Mouse (Mus musculus): ENCODE results near the gene Tmem242. TPM values are rescaled to one million over a fixed set of nuclear protein-coding genes. Genes with fewer than 3 reads are reported as not detected.

The Tmem242 gene
- polyA plus RNA-seq, 2 experiments = 34.2 to 122 TPM

DNA sequence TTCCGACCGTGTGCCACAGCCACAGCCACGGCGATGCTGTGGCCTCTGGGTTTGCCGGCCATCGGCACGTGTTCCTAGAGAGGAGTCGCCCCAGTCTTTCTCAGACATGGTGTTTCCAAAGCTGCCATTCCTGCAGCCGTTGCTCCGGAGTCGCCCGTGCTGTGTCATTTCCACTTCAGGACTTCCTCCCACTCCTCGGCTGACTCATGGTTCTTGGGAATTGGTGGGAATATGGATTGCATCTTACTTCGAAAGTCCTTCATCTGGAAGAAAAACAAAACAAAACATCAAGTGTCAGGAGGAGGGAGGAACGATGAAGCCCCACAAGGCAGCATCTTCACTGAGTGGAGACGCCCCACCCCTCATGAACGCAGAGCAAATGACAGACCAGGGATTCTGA is 28.9 kb downstream of the Tmem242 start:
- Histone ChIP-seq H3K9me3 (ENCODE audit: control insufficient read depth, low read length) (no peaks in the 10 kb centered on the region), H3K4me3 (replicated peaks; ENCODE audit: low read length) (no peak overlapping the region), H3K4me2 (replicated peaks; ENCODE audit: low read depth, low read length, severe bottlenecking) (no peak overlapping the region), H3K27ac (replicated peaks; ENCODE audit: low read depth, low read length) (no peak overlapping the region), H3K27me3 (ENCODE audit: control insufficient read depth, insufficient read depth, low read length) (no peaks in the 10 kb centered on the region), H3K4me1 (ENCODE audit: control insufficient read depth, insufficient read depth, low read length) (no peaks in the 10 kb centered on the region), H3K9ac (ENCODE audit: low read depth, low read length, severe bottlenecking) (no peak overlapping the region), H3K36me3 (ENCODE audit: control insufficient read depth, insufficient read depth, low read length) (peaks cover 14% of the 10 kb centered on the region)
- WGBS = 92% methylated on average over 17 of the region's 17 CpGs
- TF ChIP-seq POLR2A (IDR thresholded peaks at IDR 0.05; ENCODE audit: borderline replicate concordance, extremely low read depth, insufficient read depth, insufficient read length) = no peak
- DNase-seq (ENCODE audit: low spot score) = no peak
- no peak for ATAC-seq (ENCODE audit: low FRiP score, low read depth)

DNA sequence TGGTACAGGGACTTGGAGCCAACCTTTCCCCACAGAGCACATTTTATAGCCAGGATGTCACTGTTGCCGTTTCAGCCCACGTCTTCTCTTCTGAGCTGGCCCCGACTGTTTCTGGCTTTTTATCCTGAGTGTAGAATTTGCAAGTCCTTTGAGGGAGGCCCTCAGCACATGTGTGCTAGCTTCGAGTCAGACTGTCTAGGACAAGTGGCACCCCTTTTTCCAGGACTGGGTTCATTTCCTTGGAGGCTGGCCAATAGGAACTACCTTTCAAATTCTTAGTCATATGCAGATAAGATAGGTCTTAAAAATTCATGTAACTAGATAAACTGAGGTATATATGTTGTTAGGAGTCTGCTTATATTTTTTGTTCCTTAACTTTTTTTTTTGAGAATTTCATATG is 29.7 kb downstream of the Tmem242 start:
- Histone ChIP-seq H3K4me1 (ENCODE audit: control insufficient read depth, insufficient read depth, low read length) (no peaks in the 10 kb centered on the region; the same call in 1 of the 2 replicates), H3K4me3 (replicated peaks; ENCODE audit: low read length) (no peak overlapping the region), H3K4me2 (replicated peaks; ENCODE audit: low read depth, low read length, severe bottlenecking) (no peak overlapping the region), H3K27me3 (ENCODE audit: control insufficient read depth, insufficient read depth, low read length) (0 out of 2 replicates have a peak, but pooled peaks cover 3% of the 10 kb centered on the region), H3K27ac (replicated peaks; ENCODE audit: low read depth, low read length) (no peak overlapping the region), H3K36me3 (ENCODE audit: control insufficient read depth, insufficient read depth, low read length) (peaks cover 14% of the 10 kb centered on the region), H3K9me3 (ENCODE audit: control insufficient read depth, low read length) (no peaks in the 10 kb centered on the region), H3K9ac (ENCODE audit: low read depth, low read length, severe bottlenecking) (no peak overlapping the region)
- ATAC-seq (ENCODE audit: low FRiP score, low read depth) (no peak), DNase-seq (ENCODE audit: low spot score) (no peak)
- 76% methylated on average over 4 of the region's 4 CpGs for WGBS
- no peak for TF ChIP-seq POLR2A (IDR thresholded peaks at IDR 0.05; ENCODE audit: borderline replicate concordance, extremely low read depth, insufficient read depth, insufficient read length)

DNA sequence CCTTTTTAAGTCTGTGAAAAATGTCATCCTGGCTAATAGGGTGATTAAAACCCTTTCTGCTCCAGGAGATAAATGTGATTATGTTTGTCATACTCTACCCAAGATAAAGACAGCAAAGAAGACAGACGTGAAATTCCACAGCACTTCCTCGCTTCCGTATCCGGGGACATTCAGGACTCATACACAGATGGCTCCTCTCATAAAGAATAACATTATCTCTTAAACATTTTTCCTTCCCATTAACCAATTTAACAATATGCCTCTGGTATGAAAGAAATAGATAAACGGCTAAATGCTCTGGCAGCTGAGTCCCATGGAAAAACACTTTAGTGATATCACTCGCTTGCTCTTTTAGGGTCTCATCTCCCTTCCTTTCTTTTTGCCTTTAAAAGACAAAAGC is 33.0 kb downstream of the Tmem242 start:
- 0 out of 2 replicates have a peak, but pooled peaks cover 6% of the 10 kb centered on the region for H3K27me3 ChIP-seq (ENCODE audit: control insufficient read depth, insufficient read depth, low read length)
- H3K36me3 ChIP-seq (ENCODE audit: control insufficient read depth, insufficient read depth, low read length) = peaks cover 14% of the 10 kb centered on the region
- no peak for TF ChIP-seq POLR2A (IDR thresholded peaks at IDR 0.05; ENCODE audit: borderline replicate concordance, extremely low read depth, insufficient read depth, insufficient read length)
- ATAC-seq (ENCODE audit: low FRiP score, low read depth) (no peak), DNase-seq (ENCODE audit: low spot score) (no peak)
- WGBS = 77% methylated on average over 6 of the region's 6 CpGs
- no peak overlapping the region for H3K9ac ChIP-seq (ENCODE audit: low read depth, low read length, severe bottlenecking)
- no peaks in the 10 kb centered on the region for H3K9me3 ChIP-seq (ENCODE audit: control insufficient read depth, low read length)
- H3K4me2 ChIP-seq (replicated peaks; ENCODE audit: low read depth, low read length, severe bottlenecking) = no peak overlapping the region
- H3K4me3 ChIP-seq (replicated peaks; ENCODE audit: low read length) = no peak overlapping the region
- H3K27ac ChIP-seq (replicated peaks; ENCODE audit: low read depth, low read length) = no peak overlapping the region
- peaks cover 13% of the 10 kb centered on the region; the same call in 1 of the 2 replicates for H3K4me1 ChIP-seq (ENCODE audit: control insufficient read depth, insufficient read depth, low read length)

DNA sequence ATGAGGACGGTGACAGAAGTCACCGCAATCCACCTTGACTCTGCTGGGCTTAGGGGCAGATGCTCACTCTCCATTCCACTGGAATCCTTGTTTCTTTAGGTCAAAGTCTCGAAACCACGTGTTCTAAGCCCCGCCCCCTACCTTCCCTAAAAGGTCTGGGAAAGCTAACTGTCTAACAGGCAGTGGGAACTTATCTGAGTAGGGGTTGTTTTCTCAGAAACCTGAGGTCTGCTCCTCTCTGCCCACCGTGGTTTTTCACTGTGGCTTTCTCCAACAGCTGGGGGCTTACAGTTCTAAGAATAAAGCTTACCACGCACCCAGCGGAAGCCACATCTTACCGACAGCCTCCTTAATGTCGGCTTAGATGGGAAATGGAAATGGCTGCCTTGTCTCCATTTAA is 33.5 kb downstream of the Tmem242 start:
- DNase-seq (ENCODE audit: low spot score) = no peak
- peaks cover 13% of the 10 kb centered on the region for H3K36me3 ChIP-seq (ENCODE audit: control insufficient read depth, insufficient read depth, low read length)
- H3K9ac ChIP-seq (ENCODE audit: low read depth, low read length, severe bottlenecking) = no peak overlapping the region
- H3K4me1 ChIP-seq (ENCODE audit: control insufficient read depth, insufficient read depth, low read length) = peaks cover 13% of the 10 kb centered on the region; the same call in 1 of the 2 replicates
- H3K4me3 ChIP-seq (replicated peaks; ENCODE audit: low read length) = no peak overlapping the region
- TF ChIP-seq POLR2A (IDR thresholded peaks at IDR 0.05; ENCODE audit: borderline replicate concordance, extremely low read depth, insufficient read depth, insufficient read length) = no peak
- ATAC-seq (ENCODE audit: low FRiP score, low read depth) = no peak
- H3K27ac ChIP-seq (replicated peaks; ENCODE audit: low read depth, low read length) = no peak overlapping the region
- no peaks in the 10 kb centered on the region for H3K9me3 ChIP-seq (ENCODE audit: control insufficient read depth, low read length)
- 41% methylated on average over 10 of the region's 10 CpGs for WGBS
- 0 out of 2 replicates have a peak, but pooled peaks cover 6% of the 10 kb centered on the region for H3K27me3 ChIP-seq (ENCODE audit: control insufficient read depth, insufficient read depth, low read length)
- no peak overlapping the region for H3K4me2 ChIP-seq (replicated peaks; ENCODE audit: low read depth, low read length, severe bottlenecking)

DNA sequence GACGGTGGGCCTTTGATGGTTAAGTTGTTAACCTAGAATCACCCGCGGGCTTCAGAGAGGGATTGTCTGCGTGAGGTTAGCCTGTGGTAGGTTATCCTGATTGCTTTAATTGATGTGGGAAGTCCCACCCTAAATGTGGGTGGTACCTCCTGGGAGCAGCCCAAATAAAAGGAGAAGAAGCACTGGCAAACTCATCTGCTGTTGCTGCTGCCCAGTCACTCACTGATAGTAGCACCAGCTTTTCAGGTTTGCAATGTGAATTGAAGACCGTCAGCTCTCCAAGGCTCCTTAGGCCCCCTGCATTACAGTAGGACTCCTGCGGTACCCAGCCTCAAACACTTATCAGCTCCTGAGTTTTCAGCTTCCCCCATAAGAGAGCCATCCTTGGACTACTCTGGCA is 36.2 kb downstream of the Tmem242 start:
- TF ChIP-seq POLR2A (IDR thresholded peaks at IDR 0.05; ENCODE audit: borderline replicate concordance, extremely low read depth, insufficient read depth, insufficient read length) = no peak
- DNase-seq (ENCODE audit: low spot score) = no peak
- Histone ChIP-seq H3K36me3 (ENCODE audit: control insufficient read depth, insufficient read depth, low read length) (no peaks in the 10 kb centered on the region), H3K9me3 (ENCODE audit: control insufficient read depth, low read length) (no peaks in the 10 kb centered on the region), H3K27me3 (ENCODE audit: control insufficient read depth, insufficient read depth, low read length) (0 out of 2 replicates have a peak, but pooled peaks cover 6% of the 10 kb centered on the region), H3K4me3 (replicated peaks; ENCODE audit: low read length) (no peak overlapping the region), H3K27ac (replicated peaks; ENCODE audit: low read depth, low read length) (no peak overlapping the region), H3K4me1 (ENCODE audit: control insufficient read depth, insufficient read depth, low read length) (peaks cover 13% of the 10 kb centered on the region; the same call in 1 of the 2 replicates), H3K4me2 (replicated peaks; ENCODE audit: low read depth, low read length, severe bottlenecking) (no peak overlapping the region), H3K9ac (ENCODE audit: low read depth, low read length, severe bottlenecking) (no peak overlapping the region)
- ATAC-seq (ENCODE audit: low FRiP score, low read depth) = no peak
- WGBS = 76% methylated on average over 6 of the region's 6 CpGs

All from limb, embryonic 14.5 days (tissue).